Mouse (Mus musculus): ENCODE measurements around the gene Mfsd14a. TPM values are rescaled to one million over a fixed set of nuclear protein-coding genes. Genes with fewer than 3 reads are reported as not detected.

The Mfsd14a gene
- 100 to 1,000 TPM; 106 to 107 TPM for polyA plus RNA-seq (2017; shearing (Covaris generic))

DNA sequence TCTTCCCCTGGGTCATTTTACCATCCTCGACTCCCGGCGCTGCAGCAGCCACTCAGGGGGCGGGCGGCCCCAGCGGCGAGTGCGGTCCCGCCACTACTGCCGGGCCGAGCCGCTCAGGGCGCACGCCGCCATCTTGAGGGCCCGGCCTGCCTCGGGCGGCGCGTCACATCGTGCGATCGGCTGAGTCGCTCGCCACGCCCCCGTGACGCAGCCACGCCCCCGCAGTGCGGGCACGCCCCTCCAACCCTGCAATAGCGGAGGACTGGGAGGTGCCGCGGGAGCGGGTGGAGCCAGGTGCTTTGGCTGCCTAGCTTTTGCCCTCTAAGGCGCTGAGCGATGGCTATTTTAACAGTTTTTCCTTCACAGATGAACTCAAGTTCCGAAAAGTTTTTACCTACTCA lies at the start of gene Mfsd14a:
Gene Mfsd14a (minus strand): TSS at position 215 of the 401 bp plus-strand sequence.

GRCm38 (mm10) chr3:116681160-116681559 lies 18.7 kb upstream of the Mfsd14a start, which contains the start of gene Gm43191:
TSS of gene Gm43191 (minus strand) at chr3:116681260.

DNA sequence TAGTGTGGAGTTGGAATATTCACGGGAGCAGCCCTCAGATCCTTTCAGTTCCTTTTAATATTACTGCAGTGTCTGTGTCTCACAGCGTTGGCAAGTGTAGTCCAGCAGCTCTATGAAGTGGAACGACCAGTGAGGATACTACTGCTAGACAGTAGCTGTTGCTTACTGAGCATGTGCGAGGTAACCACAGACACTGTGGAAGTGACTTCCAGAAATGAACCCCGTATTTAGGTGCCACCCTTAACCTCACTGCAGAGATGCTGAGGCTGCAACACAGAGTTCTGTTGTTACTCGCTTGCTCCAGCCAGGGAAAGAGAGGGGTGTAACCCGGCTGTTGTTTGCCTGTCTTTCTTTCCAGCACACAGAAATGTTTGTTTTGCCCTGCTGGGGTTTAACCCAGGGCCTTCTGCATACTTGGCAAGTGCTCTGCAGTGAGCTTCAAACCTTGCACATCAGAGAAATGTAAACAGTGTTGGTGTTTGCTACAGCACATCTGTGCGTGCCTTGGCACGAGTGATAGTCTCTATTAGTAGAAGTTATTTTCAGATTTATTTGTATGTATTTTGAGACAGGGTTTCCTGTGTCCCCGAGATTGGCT lies 48.1 kb downstream of the Mfsd14a start, which contains the start of gene Trmt13:
Gene Trmt13 (minus strand): TSS at position 293 of the 598 bp plus-strand sequence.

DNA sequence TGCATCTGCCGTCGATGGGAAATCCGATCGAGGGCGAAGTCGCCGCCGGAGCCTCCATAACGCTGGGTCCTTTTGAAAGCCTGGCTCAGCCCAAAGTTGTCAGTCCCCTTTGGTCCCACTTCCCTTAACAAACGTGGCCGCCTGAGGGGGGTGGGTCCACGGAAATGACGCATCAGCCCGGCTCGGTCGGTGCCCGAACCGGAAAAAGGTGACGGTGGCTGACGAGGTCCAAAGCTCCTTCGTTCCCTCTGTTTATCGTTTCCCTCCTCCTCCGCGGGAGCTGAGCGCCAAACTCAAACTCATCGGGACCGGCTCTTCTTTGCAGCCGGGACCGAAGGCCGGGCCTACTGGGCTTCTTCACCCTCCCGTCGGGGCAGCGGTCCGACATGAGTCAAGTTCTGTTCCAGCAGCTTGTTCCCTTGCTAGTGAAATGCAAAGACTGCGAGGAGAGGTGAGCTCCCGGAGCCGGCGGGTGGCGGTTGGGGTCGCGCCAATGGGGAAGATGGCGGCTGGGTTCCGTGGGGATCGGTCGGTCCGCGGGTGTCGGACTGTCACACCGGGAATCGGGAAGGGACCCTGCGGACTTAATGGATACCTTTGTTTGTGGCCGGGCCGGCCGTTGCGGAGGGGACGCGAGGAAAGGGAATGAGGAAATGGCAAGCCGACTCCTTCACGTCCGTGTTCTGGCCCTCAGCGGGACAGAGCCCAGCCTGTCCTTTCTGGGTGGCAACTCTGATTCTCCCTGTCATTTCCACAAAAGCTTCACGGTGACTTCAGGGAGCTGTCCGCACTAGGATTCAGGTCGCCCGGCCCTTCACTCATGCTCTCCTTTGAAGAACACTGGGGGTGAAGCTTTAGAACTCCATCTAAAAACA lies 67.5 kb downstream of the Mfsd14a start, which contains the start of gene Sass6:
Gene Sass6 (plus strand): TSS at position 255 of the 875 bp plus-strand sequence.

Other genes starting within 250 kb of the Mfsd14a start
- 10 to 100 TPM; 24.7 to 27.3 TPM for gene Cdc14a, start 238.6 kb downstream of the Mfsd14a start, polyA plus RNA-seq (2017; shearing (Covaris generic))
- 10 to 100 TPM; 34.2 to 50.2 TPM for gene Rtca, start 154.5 kb downstream of the Mfsd14a start, polyA plus RNA-seq (2017; shearing (Covaris generic))
- 10 to 100 TPM; 11.4 to 15.9 TPM for gene Dbt, start 149.6 kb downstream of the Mfsd14a start, polyA plus RNA-seq (2017; shearing (Covaris generic))
- gene Lrrc39, start 99.7 kb downstream of the Mfsd14a start, polyA plus RNA-seq (2017; shearing (Covaris generic)) = under 1 TPM; 0.42 to 0.79 TPM
- gene Sass6, start 67.7 kb downstream of the Mfsd14a start, polyA plus RNA-seq (2017; shearing (Covaris generic)) = 10 to 100 TPM in 1 of 2 experiments, 1 to 10 TPM in 1; 6.6 to 13.1 TPM
- gene Trmt13, start 48.1 kb downstream of the Mfsd14a start, polyA plus RNA-seq (2017; shearing (Covaris generic)) = 10 to 100 TPM; 28.3 to 42.7 TPM
- not detected for gene Gm43191, start 18.6 kb upstream of the Mfsd14a start, polyA plus RNA-seq (2017; shearing (Covaris generic))
- 10 to 100 TPM; 22.3 to 27.0 TPM for gene Slc35a3, start 50.2 kb upstream of the Mfsd14a start, polyA plus RNA-seq (2017; shearing (Covaris generic))
- gene Agl, start 145.5 kb upstream of the Mfsd14a start, polyA plus RNA-seq (2017; shearing (Covaris generic)) = 1 to 10 TPM; 3.6 to 6.1 TPM
- 10 to 100 TPM; 20.1 to 25.4 TPM for gene Frrs1, start 196.8 kb upstream of the Mfsd14a start, polyA plus RNA-seq (2017; shearing (Covaris generic))

All from activated CD4-positive, CD25-positive, alpha-beta regulatory T cell (primary cell).